Mouse (Mus musculus) liver, adult 2 months (tissue): Measurements from ENCODE around the gene E2f1.

Experiments used
- CTCF ChIP-seq: fragments of 200-500 bp; IDR thresholded peaks from 2 replicates; pipeline ENCODE4 v1.5.1; 2011; ENCODE audit warnings: low read depth, low read length, control low read depth
- POLR2A ChIP-seq: fragments of 200-500 bp; IDR thresholded peaks from 2 replicates; pipeline ENCODE4 v1.6.1; 2011; ENCODE audit warnings: low read length, control low read depth; ENCODE audit not compliant: insufficient read depth; ENCODE audit errors: extremely low read depth

DNA sequence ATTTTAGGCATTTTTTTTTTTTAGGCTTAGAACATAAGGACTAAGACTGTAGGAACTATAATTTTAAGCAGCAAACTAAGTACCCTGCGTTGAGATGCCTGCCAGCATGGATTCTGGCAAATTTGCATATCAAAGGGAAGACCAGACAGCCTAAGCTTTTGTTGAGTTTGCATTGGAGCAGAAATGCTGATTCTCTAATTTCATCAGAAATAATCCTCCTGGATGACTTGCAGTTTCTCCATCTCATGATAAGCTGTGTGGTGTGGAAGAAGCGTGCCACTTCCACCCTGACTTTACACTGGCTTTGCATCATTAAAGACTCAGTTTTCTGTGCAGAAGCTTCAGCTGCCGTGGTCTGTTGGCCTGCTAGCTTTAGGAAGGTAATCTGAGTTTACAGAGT, 36.8 kb downstream of the E2f1 start:
- TF ChIP-seq CTCF (no peak), POLR2A (no peak)
